Mouse (Mus musculus) liver, postnatal 0 days (tissue): ENCODE measurements around the gene Psme1.

Experiments used
- CTCF ChIP-seq: sonication (generic); IDR thresholded peaks from 2 replicates; pipeline ENCODE4 v1.5.1; 2016; ENCODE audit warnings: antibody characterized with exemption, low read depth
- EP300 ChIP-seq: IDR thresholded peaks from 2 replicates; pipeline ENCODE4 v1.6.1; 2016; ENCODE audit warnings: antibody characterized with exemption, low read depth, mild to moderate bottlenecking

DNA sequence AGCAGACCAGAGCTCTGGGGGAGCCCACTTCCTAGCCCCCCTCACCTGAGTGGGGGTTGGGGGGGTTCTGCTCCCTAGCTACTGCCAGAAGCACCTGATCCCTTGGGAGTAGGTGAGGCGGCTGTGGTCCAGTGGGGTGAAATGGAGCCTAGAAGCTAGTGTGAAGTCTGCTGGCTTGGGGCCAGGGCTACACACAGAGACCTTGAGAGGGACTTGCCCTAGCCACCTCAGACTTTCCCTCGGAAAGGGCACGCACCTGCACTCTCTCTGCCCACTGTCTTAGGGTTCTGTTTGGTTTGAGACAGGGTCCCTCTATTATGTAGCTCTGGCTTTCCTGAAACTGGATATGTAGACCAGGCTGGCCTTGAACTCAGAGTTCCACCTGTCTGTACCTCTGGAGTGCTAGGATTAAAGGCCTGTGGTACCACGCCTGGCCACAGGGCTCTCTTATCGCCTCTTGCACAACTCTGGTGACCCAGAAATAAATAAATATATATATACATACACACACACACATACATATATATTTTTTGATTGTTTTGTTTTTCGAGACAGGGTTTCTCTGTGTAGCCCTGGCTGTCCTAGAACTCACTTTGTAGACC lies 846 bp downstream of the Psme1 start:
- TF ChIP-seq CTCF = 0 out of 2 replicates have a peak, but pooled peaks have one; percentile 7
- TF ChIP-seq EP300 = no peak
